Mouse (Mus musculus) small intestine, adult 2 months (tissue): ENCODE measurements around the gene Vmn2r120. TPM values are rescaled to one million over a fixed set of nuclear protein-coding genes. Genes with fewer than 3 reads are reported as not detected.
"Not testable (repeated sequence)": the region's sequence is repeated elsewhere in the genome, so short reads cannot be mapped to it uniquely, and the experiment has no call there.

ENCODE experiments used
- H3K27ac ChIP-seq: fragments of 200-500 bp; 2 replicates; pipeline ENCODE4 v1.5.1; 2012; ENCODE audit warnings: low read depth, low read length, control low read depth, inconsistent platforms; ENCODE audit not compliant: insufficient read depth
- H3K27me3 ChIP-seq: fragments of 200-500 bp; 2 replicates; pipeline ENCODE4 v1.6.1; 2012; ENCODE audit warnings: mild to moderate bottlenecking, moderate library complexity, low read length, inconsistent platforms; ENCODE audit not compliant: control insufficient read depth, insufficient read depth
- H3K36me3 ChIP-seq: fragments of 200-500 bp; 2 replicates; pipeline ENCODE4 v1.6.1; 2012; ENCODE audit warnings: mild to moderate bottlenecking, low read length, control low read depth, inconsistent platforms; ENCODE audit not compliant: control insufficient read depth, insufficient read depth
- H3K4me1 ChIP-seq: fragments of 200-500 bp; 2 replicates; pipeline ENCODE4 v1.6.1; 2012; ENCODE audit warnings: low read length, inconsistent platforms, mixed read lengths; ENCODE audit not compliant: control insufficient read depth, insufficient read depth, insufficient read length
- H3K4me3 ChIP-seq: fragments of 200-500 bp; 2 replicates; pipeline ENCODE4 v1.5.1; 2012; ENCODE audit warnings: low read depth, mild to moderate bottlenecking, control low read depth, inconsistent platforms, low read length, moderate library complexity
- CTCF ChIP-seq: fragments of 200-500 bp; IDR thresholded peaks from 2 replicates; pipeline ENCODE4 v1.5.1; 2012; ENCODE audit warnings: low read depth, mild to moderate bottlenecking, control low read depth, inconsistent platforms, low read length, moderate library complexity, mixed read lengths; ENCODE audit not compliant: insufficient replicate concordance, insufficient read length; ENCODE audit errors: extremely low read depth
- POLR2A ChIP-seq: fragments of 200-500 bp; IDR thresholded peaks from 2 replicates; pipeline ENCODE4 v1.6.1; 2012; ENCODE audit warnings: low read depth, mild to moderate bottlenecking, control low read depth, inconsistent platforms, low read length, moderate library complexity
- WGBS: fragments of 180-500 bp; shearing (Covaris S2); methylation state at CpG from one replicate; pipeline ENCODE4 v1.1.7; 2018; 5-methylcytosine and 5-hydroxymethylcytosine counted together
- polyA plus RNA-seq: library from polyadenylated mRNA; depleted of rRNA; stranded (reverse); fragments of >200 nt; gene quantifications from 2 replicates; pipeline ENCODE4 v1.2.3, GENCODE M21; 2012; rRNA removed

Gene Vmn2r120
- polyA plus RNA-seq: not detected in 2 replicates

DNA sequence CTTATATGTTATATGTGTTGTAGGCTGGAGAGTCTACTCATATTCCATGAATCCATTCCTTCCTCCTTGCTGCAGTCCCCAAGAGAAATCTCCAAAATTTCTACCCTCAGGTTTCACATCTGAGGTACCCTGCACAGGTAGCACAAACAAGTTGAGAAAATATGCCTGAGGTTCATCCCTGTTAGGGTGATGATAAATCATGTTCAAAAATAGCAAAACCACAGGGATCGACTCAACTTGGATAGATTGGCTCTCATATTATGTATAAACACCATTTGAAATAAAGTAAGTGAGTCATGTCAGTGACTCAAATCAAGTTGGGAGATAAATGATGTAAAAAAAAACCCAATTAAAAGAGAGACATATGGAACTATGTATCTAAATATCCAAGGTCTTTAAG, at the start of gene Vmn2r120:
Vmn2r120 (minus strand) TSS at position 101 of the 400 bp plus-strand sequence.
- no peak for TF ChIP-seq POLR2A
- no peak for TF ChIP-seq CTCF
- WGBS: 83% methylated on average over 1 of the region's 1 CpGs
- H3K4me1 ChIP-seq: no peaks in the 10 kb centered on the region
- no peaks in the 10 kb centered on the region for H3K36me3 ChIP-seq
- H3K27ac ChIP-seq: no peak within 1 kb of the TSS
- H3K4me3 ChIP-seq: no peak within 1 kb of the TSS
- H3K27me3 ChIP-seq: no peaks in the 10 kb centered on the region

DNA sequence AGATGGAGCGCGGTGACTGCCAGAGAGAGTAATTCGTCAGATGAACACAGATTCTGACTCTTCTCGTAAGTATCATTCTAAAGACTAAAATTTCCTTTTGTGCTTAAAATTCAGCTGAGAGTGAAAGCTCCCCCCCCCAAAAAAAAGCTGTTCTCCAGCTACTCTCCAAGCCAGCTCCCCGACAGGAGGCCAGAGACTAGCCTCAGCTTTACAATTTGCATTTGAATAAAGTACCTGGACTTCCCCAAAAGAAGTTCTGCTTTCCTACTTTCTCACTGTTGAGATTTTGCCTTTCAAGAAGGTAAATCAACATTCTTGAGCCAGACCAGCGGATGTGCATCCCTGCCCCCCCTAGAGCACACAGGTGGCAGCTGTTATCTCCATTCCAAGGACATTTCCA, 42.0 kb upstream of the Vmn2r120 start:
- H3K4me3 ChIP-seq, H3K36me3 ChIP-seq, H3K27ac ChIP-seq, H3K4me1 ChIP-seq, H3K27me3 ChIP-seq: not testable (repeated sequence)
- WGBS: 79% methylated on average over 6 of the region's 6 CpGs

DNA sequence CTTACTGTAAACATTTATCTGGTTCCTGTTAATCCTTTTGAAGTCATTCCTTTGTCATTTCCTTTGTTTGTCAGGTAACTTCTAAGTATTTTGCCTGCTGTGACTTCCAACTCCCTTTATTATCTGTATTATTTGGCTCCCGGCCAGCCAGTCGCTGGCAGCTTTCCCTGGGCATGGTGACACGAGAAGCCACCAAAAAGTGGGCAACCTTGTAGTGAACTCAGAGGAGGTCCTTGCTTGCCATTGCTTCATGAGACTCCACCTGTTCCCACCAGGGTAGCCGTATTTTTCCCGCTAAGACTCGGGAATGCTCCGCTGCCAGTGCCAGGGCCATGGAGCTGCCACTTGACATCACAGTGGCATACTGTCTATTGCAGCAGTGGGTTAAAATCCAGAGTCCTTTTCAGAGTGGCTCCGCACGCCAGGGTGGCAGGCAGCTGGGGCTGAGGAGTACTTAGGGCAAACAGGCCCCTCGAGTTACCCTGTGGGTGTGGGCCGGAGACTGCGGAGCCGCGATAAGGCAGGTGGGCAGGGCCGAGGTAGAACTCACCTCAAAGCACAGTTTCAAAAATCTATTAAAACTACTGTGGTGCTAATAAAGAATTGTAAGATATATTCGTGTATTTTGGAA, 28.9 kb upstream of the Vmn2r120 start:
- no peaks in the 10 kb centered on the region for H3K36me3 ChIP-seq
- TF ChIP-seq POLR2A (no peak), CTCF (no peak)
- 54% methylated on average over 16 of the region's 16 CpGs for WGBS
- no peak overlapping the region for H3K27ac ChIP-seq
- H3K4me1 ChIP-seq: no peaks in the 10 kb centered on the region
- H3K27me3 ChIP-seq: no peaks in the 10 kb centered on the region
- no peak overlapping the region for H3K4me3 ChIP-seq

Other genes with a start within 250 kb of the Vmn2r120 start
- gene Adgre1, start 186.8 kb downstream of the Vmn2r120 start, polyA plus RNA-seq: 2.4 and 4.1 TPM in 2 replicates
- not detected in 2 replicates for gene Gm21834, start 196.7 kb upstream of the Vmn2r120 start, polyA plus RNA-seq
- gene Cntnap5c, start 224.1 kb upstream of the Vmn2r120 start, polyA plus RNA-seq: not detected in 2 replicates